Mouse (Mus musculus) MEL (cell line): ENCODE results near the gene Rbm12.

ENCODE experiments used
- CTCF ChIP-seq, 3 experiments: IDR thresholded peaks in 2 of 3; conservative IDR thresholded peaks in 1 of 3; 2 replicates each; pipeline ENCODE4 v1.5.1; 2011 to 2012; ENCODE audit warnings: low read length in 3 of 3, low read depth in 2 of 3, mild to moderate bottlenecking in 2 of 3, improper control_type of control experiment in 1 of 3, inconsistent platforms in 1 of 3, mixed read lengths in 1 of 3, moderate library complexity in 1 of 3; ENCODE audit not compliant: control insufficient read depth in 1 of 3, insufficient read depth in 1 of 3, poor library complexity in 1 of 3, severe bottlenecking in 1 of 3
- GABPA ChIP-seq: IDR thresholded peaks from 2 replicates; pipeline ENCODE4 v1.6.1; 2012; ENCODE audit warnings: low read depth, mild to moderate bottlenecking, inconsistent platforms, low read length, improper control_type of control experiment, moderate library complexity
- POLR2A ChIP-seq, 2 experiments: IDR thresholded peaks; 2 replicates each; pipeline ENCODE4 v1.6.1; 2011 to 2012; ENCODE audit warnings: low read length in 2 of 2, mild to moderate bottlenecking in 2 of 2, control low read depth in 1 of 2, improper control_type of control experiment in 1 of 2, low read depth in 1 of 2, moderate library complexity in 1 of 2; ENCODE audit not compliant: control insufficient read depth in 1 of 2, insufficient read depth in 1 of 2, poor library complexity in 1 of 2
- USF1 ChIP-seq: IDR thresholded peaks from 2 replicates; pipeline ENCODE4 v1.6.1; 2014; ENCODE audit warnings: low read depth, mild to moderate bottlenecking, inconsistent platforms, low read length, improper control_type of control experiment, moderate library complexity

DNA sequence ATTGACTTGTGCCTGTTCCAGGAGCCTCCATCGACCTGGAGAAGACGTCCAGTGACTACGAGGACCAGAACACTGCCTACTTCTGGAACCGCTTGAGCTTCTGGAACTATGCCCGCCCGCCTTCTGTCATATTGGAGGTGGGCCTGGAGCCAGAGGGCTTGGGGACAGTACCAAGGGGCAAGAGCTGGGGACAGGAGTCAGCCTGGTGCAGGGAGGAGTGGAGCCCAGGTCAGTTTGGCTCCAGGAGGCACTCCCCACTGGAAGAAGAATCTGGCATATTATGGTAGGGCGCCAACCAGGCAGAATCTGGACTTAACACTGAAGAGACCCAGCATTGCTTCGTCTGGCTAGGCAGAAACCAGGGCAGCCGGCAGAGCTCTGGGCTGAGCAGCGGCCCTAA lies 43.9 kb downstream of the Rbm12 start:
- no peak for TF ChIP-seq USF1
- TF ChIP-seq POLR2A (IDR thresholded peaks at IDR 0.05; ENCODE audit: control insufficient read depth in 1 of 2, insufficient read depth in 1 of 2, low read depth in 1 of 2, low read length in 2 of 2, poor library complexity in 1 of 2) = no peak
- no peak for TF ChIP-seq GABPA
- no peak for TF ChIP-seq CTCF (IDR thresholded peaks at IDR 0.05 in 2 of 3, conservative IDR thresholded peaks at IDR 0.05 in 1 of 3; ENCODE audit: control insufficient read depth in 1 of 3, insufficient read depth in 1 of 3, low read depth in 2 of 3, low read length in 3 of 3, poor library complexity in 1 of 3, severe bottlenecking in 1 of 3)
